Mouse (Mus musculus) testis, postnatal 10 days (tissue): ENCODE results near the gene Zfp944.
A peak's percentile ranks its signal among the peaks of the same experiment; 100 is the strongest.
"Not testable (repeated sequence)": the region's sequence is repeated elsewhere in the genome, so short reads cannot be mapped to it uniquely, and the experiment has no call there.

Experiments
- DNase-seq: peaks from one replicate; pipeline ENCODE4 v3.0.0; 2021; ENCODE audit warnings: low spot score

Zfp944 gene

GRCm38 (mm10) chr17:22361101-22361781 lies at the start of gene Zfp944, which contains the start of gene Zfp758:
TSS of gene Zfp944 (minus strand) at chr17:22361400.
TSS of gene Zfp758 (plus strand) at chr17:22361453.
- DNase-seq: peak; percentile 55

DNA sequence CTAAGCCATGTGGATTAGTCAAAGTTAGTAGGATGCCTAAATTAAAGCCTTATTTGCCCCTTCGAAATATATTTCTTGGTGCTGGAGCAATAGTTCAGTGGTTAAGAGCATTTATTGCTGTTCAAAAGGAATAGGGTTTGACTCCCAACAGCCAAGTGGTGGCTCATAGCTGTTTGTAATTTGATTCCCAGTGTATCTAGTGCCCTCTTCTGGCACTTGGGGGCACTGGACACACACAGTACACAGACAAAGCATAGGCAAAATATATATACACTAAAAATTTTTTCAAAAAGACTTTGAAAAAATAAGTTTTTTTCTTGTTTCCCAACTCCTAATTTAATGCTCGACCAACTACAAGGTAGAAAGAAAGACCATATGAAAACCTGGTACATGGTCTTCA lies 49.6 kb upstream of the Zfp944 start:
- DNase-seq: no peak

DNA sequence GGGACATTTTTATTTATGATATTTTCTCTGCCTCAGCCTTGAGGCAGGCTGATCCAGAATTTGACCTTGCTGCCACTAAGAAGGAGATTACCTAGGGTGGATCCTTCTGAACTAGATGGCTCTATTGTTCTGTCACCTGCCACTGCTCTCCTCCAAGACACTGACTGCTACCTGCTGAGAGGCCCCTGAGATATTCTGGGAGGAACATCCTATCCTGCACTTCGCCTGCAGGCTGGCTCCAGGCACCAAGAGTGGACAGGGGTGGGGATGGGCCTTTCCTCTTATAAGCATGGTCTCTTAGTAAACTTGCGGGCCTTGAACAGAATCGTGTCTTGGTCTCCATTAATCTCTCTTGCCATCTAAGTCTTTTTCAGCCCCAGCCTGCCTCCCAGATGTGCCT lies 2.7 kb upstream of the Zfp944 start:
- no peak for DNase-seq

DNA sequence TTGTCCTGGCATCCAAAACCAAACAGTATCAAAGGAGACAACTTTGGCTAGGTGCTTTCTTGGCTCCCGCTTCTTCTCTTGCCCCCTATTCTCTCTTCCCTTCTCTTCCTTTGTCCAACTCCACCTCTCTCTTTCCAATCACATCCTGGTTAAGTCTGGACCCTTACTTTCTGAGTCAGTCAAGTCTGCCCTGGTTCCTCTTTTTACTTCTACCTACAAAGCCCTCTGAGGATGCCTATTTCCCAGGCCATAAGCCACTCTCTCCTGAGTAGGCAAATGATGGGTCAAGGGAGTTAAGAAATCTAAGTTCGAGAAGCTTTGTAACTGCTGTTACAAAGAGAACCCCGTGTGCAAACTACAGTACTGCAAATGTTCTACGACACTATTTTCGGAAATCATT lies 628 bp downstream of the Zfp944 start:
- DNase-seq: no peak

- peak; percentile 44 for DNase-seq
Observed at GRCm38 (mm10) chr17:22352794-22353193, 8.4 kb downstream of the Zfp944 start.

- not testable (repeated sequence) for DNase-seq
Observed at GRCm38 (mm10) chr17:22315247-22315646, 46.0 kb downstream of the Zfp944 start.

DNA sequence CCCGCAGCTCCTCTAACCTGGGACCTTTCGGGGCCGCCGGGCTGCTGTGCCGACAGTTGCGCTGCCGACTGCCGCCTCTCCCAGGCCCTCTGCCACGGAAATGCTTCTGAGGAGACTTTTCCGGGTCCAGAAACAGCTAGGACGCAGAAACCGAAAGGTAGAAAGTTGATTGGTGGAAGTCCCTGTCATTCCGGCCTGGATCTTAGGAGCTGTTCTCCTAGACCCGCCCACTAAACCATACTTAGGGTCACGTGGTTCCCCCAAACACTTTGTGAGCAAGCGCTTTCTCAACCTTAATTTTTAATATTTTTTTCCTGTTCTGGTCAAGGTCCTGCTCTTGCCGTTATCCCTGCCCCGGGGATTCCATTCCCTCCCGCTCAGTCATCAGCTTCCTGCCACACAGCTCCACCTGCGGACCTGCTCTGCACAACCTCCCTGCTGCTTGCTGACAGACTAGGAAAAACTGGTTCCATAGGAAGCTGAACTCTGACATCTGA lies 46.4 kb downstream of the Zfp944 start, which contains the start of gene CT030661.1:
TSS of gene CT030661.1 (minus strand) at position 108 of the 497 bp plus-strand sequence.
- peak; percentile 85 for DNase-seq

- not testable (repeated sequence) for DNase-seq
Observed at GRCm38 (mm10) chr17:22314219-22314618, 47.0 kb downstream of the Zfp944 start.
